ENCODE assay signal across 14 mouse cellular contexts in genomic region chr5:24826056-24826770, GRCm38 (mm10). TPM values are rescaled to one million over a fixed set of nuclear protein-coding genes. Genes with fewer than 3 reads are reported as not detected.
A peak's percentile ranks its signal among the peaks of the same experiment; 100 is the strongest.
DNase-seq lines count a peak whose midpoint lies in the region; ATAC-seq and TF ChIP-seq lines count a peak whose summit lies in the region.
"Had no signal": no experiment of that assay in that cellular context is flagged by ENCODE, and none has a peak within 500 bp of the region (broad histone marks: within the 10 kb centered on the region; RNA-seq: fewer than 3 reads in every experiment).

No protein-coding gene starts in this region.

- 0 out of 2 replicates have a peak overlapping the region, but pooled peaks have one; percentile 20 for H3K27ac ChIP-seq in kidney, adult 2 months (ENCODE audit: insufficient read depth, low read depth, low read length)
- no peak overlapping the region for H3K27ac ChIP-seq in kidney, embryonic 16.5 days (ENCODE audit: low read length)
- no peak overlapping the region for H3K27ac ChIP-seq in thymus, adult 2 months (ENCODE audit: control insufficient read depth, insufficient read depth, low read length)
- H3K27ac ChIP-seq: liver, embryonic 15.5 days; midbrain, embryonic 12.5 days had no signal

- H3K4me2 ChIP-seq in kidney, embryonic 16.5 days (replicated peaks; ENCODE audit: low read depth, low read length) = no peak overlapping the region
- H3K4me2 ChIP-seq: heart, embryonic 11.5 days; liver, embryonic 15.5 days; midbrain, embryonic 12.5 days had no signal

- no peak for ATAC-seq in kidney, embryonic 16.5 days (ENCODE audit: low FRiP score, low TSS enrichment)
- peak; percentile 68 to 79 for ATAC-seq in hematopoietic stem cell, adult 5-6 weeks (replicated peaks in 1 of 2; ENCODE audit: insufficient read depth in 1 of 2, low FRiP score in 2 of 2, low TSS enrichment in 1 of 2, low read depth in 1 of 2, poor library complexity in 2 of 2, severe bottlenecking in 2 of 2)

- peaks cover 35% of the 10 kb centered on the region for H3K4me1 ChIP-seq in kidney, adult 2 months (ENCODE audit: control insufficient read depth, insufficient read depth, low read length)
- peaks cover 48% of the 10 kb centered on the region for H3K4me1 ChIP-seq in kidney, embryonic 16.5 days (ENCODE audit: insufficient read depth, low read length)
- peaks cover 18% of the 10 kb centered on the region for H3K4me1 ChIP-seq in thymus, adult 2 months (replicated peaks; ENCODE audit: control insufficient read depth, insufficient read depth, low read length)

- 62% methylated on average over 9 of the region's 9 CpGs for WGBS in kidney, adult 2 months
- WGBS in kidney, embryonic 16.5 days = 76% methylated on average over 9 of the region's 9 CpGs
- 19% methylated on average over 9 of the region's 9 CpGs for WGBS in thymus, adult 2 months

- no peaks in the 10 kb centered on the region for H3K9me3 ChIP-seq in kidney, embryonic 16.5 days (ENCODE audit: low read length)
- H3K9me3 ChIP-seq: liver, embryonic 15.5 days; midbrain, embryonic 12.5 days had no signal

- TF ChIP-seq CTCF in kidney, adult 2 months (conservative IDR thresholded peaks at IDR 0.05; ENCODE audit: insufficient read depth, insufficient read length, low read depth, low read length) = no peak
- TF ChIP-seq CTCF in thymus, adult 2 months (IDR thresholded peaks at IDR 0.05; ENCODE audit: borderline replicate concordance, control insufficient read depth, extremely low read depth, insufficient read depth, low read length, poor library complexity) = no peak

- no peaks in the 10 kb centered on the region for H3K36me3 ChIP-seq in kidney, adult 2 months (ENCODE audit: control insufficient read depth, insufficient read depth, low read length)
- H3K36me3 ChIP-seq in kidney, embryonic 16.5 days (ENCODE audit: insufficient read depth, low read length) = no peaks in the 10 kb centered on the region
- no peaks in the 10 kb centered on the region for H3K36me3 ChIP-seq in thymus, adult 2 months (ENCODE audit: control insufficient read depth, insufficient read depth, low read length)
- H3K36me3 ChIP-seq: midbrain, embryonic 12.5 days had no signal

- H3K9ac ChIP-seq in kidney, embryonic 16.5 days (replicated peaks; ENCODE audit: low read length) = no peak overlapping the region
- H3K9ac ChIP-seq: liver, embryonic 15.5 days; midbrain, embryonic 12.5 days had no signal

- H3K4me3 ChIP-seq in kidney, adult 2 months (ENCODE audit: insufficient read depth, low read depth, low read length) = no peak overlapping the region
- no peak overlapping the region for H3K4me3 ChIP-seq in kidney, embryonic 16.5 days (ENCODE audit: low read length)
- H3K4me3 ChIP-seq in thymus, adult 2 months (ENCODE audit: control insufficient read depth, insufficient read depth, low read length) = no peak overlapping the region
- H3K4me3 ChIP-seq: liver, embryonic 15.5 days; midbrain, embryonic 12.5 days had no signal

- no peak for DNase-seq in kidney, adult 2 months
- DNase-seq in thymus, adult 2 months = peak; percentile 13
- no peak for DNase-seq in thymus, postnatal 4 days
- peak; percentile 22 for DNase-seq in naive thymus-derived CD4-positive, alpha-beta T cell, adult 2 months (ENCODE audit: low read depth)
- no peak for DNase-seq in frontal cortex, postnatal 25 days (ENCODE audit: low spot score in 2 of 2)
- no peak for DNase-seq in urinary bladder, postnatal 36 days (ENCODE audit: low spot score in 2 of 2)
- DNase-seq: cerebellum, adult 8-10 months; embryo, embryonic 11 days; kidney, adult 11 months had no signal

- TF ChIP-seq POLR2A in kidney, adult 2 months (IDR thresholded peaks at IDR 0.05; ENCODE audit: low read depth, low read length) = no peak
- TF ChIP-seq POLR2A in thymus, adult 2 months (IDR thresholded peaks at IDR 0.05; ENCODE audit: control insufficient read depth, extremely low read depth, insufficient read depth, low read length, poor library complexity) = no peak

- H3K27me3 ChIP-seq in kidney, adult 2 months (replicated peaks; ENCODE audit: control insufficient read depth, insufficient read depth, low read length) = no peaks in the 10 kb centered on the region
- no peaks in the 10 kb centered on the region for H3K27me3 ChIP-seq in kidney, embryonic 16.5 days (ENCODE audit: insufficient read depth, low read length)
- no peaks in the 10 kb centered on the region for H3K27me3 ChIP-seq in thymus, adult 2 months (ENCODE audit: control insufficient read depth, insufficient read depth, low read length)
- H3K27me3 ChIP-seq: liver, embryonic 15.5 days; midbrain, embryonic 12.5 days had no signal

RNA-seq across cellular contexts. Expression of gene Rheb, which starts 16.2 kb away (rescaled TPM):
- 26.2 and 31.5 TPM in 2 replicates for polyA plus RNA-seq in kidney, adult 2 months (2012; rRNA removed)
- 208 and 209 TPM in 2 replicates for polyA plus RNA-seq in kidney, embryonic 16.5 days (2015; fragmentation: Nextera tagmentation; extraction: Ambion mirVana)
- 23.1 and 26.2 TPM in 2 replicates for polyA plus RNA-seq in thymus, adult 2 months (2012; rRNA removed)
- total RNA-seq in hematopoietic stem cell, adult 5-6 weeks (2017) = 59.8 and 71.7 TPM in 2 replicates

Comparison
In these comparisons a context has a peak if more than half of its experiments do, and no peak if none do; other contexts are left out.
1. DNase-seq: peak in thymus, adult 2 months (single experiment) and naive thymus-derived CD4-positive, alpha-beta T cell, adult 2 months (single experiment); none in kidney, adult 2 months (single experiment), thymus, postnatal 4 days (single experiment), frontal cortex, postnatal 25 days (0 of 2) and urinary bladder, postnatal 36 days (0 of 2).